Mouse (Mus musculus): ENCODE results near the gene Tnfsf8. TPM values are rescaled to one million over a fixed set of nuclear protein-coding genes. Genes with fewer than 3 reads are reported as not detected.

Tnfsf8 gene
- polyA plus RNA-seq, 1 experiment from 2014 or later = not detected

GRCm38 (mm10) chr4:63862092-63862697 is 1.0 kb upstream of the Tnfsf8 start:
- no peak overlapping the region for H3K4me3 ChIP-seq
- H3K36me3 ChIP-seq = no peaks in the 10 kb centered on the region
- H3K9me3 ChIP-seq = no peaks in the 10 kb centered on the region
- H3K9ac ChIP-seq = no peak overlapping the region
- 0 out of 2 replicates have a peak, but pooled peaks cover 2% of the 10 kb centered on the region for H3K4me1 ChIP-seq
- peaks cover 35% of the 10 kb centered on the region for H3K27me3 ChIP-seq (replicated peaks)
- 64% methylated on average over 4 of the region's 4 CpGs for WGBS
- H3K4me2 ChIP-seq = no peak overlapping the region
- no peak for ATAC-seq (ENCODE audit: extremely low read depth, insufficient number of reproducible peaks, low FRiP score, low TSS enrichment)
- no peak overlapping the region for H3K27ac ChIP-seq (replicated peaks)

GRCm38 (mm10) chr4:63860236-63860635 is 911 bp downstream of the Tnfsf8 start:
- ATAC-seq (ENCODE audit: extremely low read depth, insufficient number of reproducible peaks, low FRiP score, low TSS enrichment) = no peak
- 71% methylated on average over 5 of the region's 5 CpGs for WGBS
- no peak overlapping the region for H3K27ac ChIP-seq (replicated peaks)

GRCm38 (mm10) chr4:63859785-63860203 is 1.4 kb downstream of the Tnfsf8 start:
- 0 out of 2 replicates have a peak, but pooled peaks cover 2% of the 10 kb centered on the region for H3K4me1 ChIP-seq
- 70% methylated on average over 4 of the region's 4 CpGs for WGBS
- peaks cover 33% of the 10 kb centered on the region for H3K27me3 ChIP-seq (replicated peaks)
- ATAC-seq (ENCODE audit: extremely low read depth, insufficient number of reproducible peaks, low FRiP score, low TSS enrichment) = no peak
- H3K4me2 ChIP-seq = no peak overlapping the region
- H3K9ac ChIP-seq = no peak overlapping the region
- no peaks in the 10 kb centered on the region for H3K36me3 ChIP-seq
- H3K27ac ChIP-seq (replicated peaks) = no peak overlapping the region
- no peaks in the 10 kb centered on the region for H3K9me3 ChIP-seq
- no peak overlapping the region for H3K4me3 ChIP-seq

More at GRCm38 (mm10) chr4:63860236-63860635, 911 bp downstream of the Tnfsf8 start:
- no peaks in the 10 kb centered on the region for H3K36me3 ChIP-seq
- H3K9me3 ChIP-seq = no peaks in the 10 kb centered on the region
- no peak overlapping the region for H3K4me2 ChIP-seq
- peaks cover 35% of the 10 kb centered on the region for H3K27me3 ChIP-seq (replicated peaks)
- 0 out of 2 replicates have a peak, but pooled peaks cover 2% of the 10 kb centered on the region for H3K4me1 ChIP-seq
- no peak overlapping the region for H3K4me3 ChIP-seq
- H3K9ac ChIP-seq = no peak overlapping the region

GRCm38 (mm10) chr4:63858646-63859224 is 2.4 kb downstream of the Tnfsf8 start:
- Histone ChIP-seq H3K36me3 (no peaks in the 10 kb centered on the region), H3K4me3 (no peak overlapping the region), H3K9ac (no peak overlapping the region), H3K27me3 (replicated peaks) (peaks cover 28% of the 10 kb centered on the region; the same call in 1 of the 2 replicates), H3K9me3 (no peaks in the 10 kb centered on the region), H3K27ac (replicated peaks) (no peak overlapping the region), H3K4me1 (0 out of 2 replicates have a peak, but pooled peaks cover 2% of the 10 kb centered on the region), H3K4me2 (no peak overlapping the region)
- ATAC-seq (ENCODE audit: extremely low read depth, insufficient number of reproducible peaks, low FRiP score, low TSS enrichment) = no peak
- 81% methylated on average over 7 of the region's 7 CpGs for WGBS

GRCm38 (mm10) chr4:63856764-63857163 is 4.4 kb downstream of the Tnfsf8 start:
- H3K9ac ChIP-seq = no peak overlapping the region
- ATAC-seq (ENCODE audit: extremely low read depth, insufficient number of reproducible peaks, low FRiP score, low TSS enrichment) = no peak
- 72% methylated on average over 6 of the region's 6 CpGs for WGBS
- H3K27me3 ChIP-seq (replicated peaks) = peaks cover 24% of the 10 kb centered on the region; the same call in 1 of the 2 replicates
- H3K4me1 ChIP-seq = 0 out of 2 replicates have a peak, but pooled peaks cover 2% of the 10 kb centered on the region
- H3K27ac ChIP-seq (replicated peaks) = no peak overlapping the region
- no peaks in the 10 kb centered on the region for H3K36me3 ChIP-seq
- no peak overlapping the region for H3K4me3 ChIP-seq
- H3K9me3 ChIP-seq = no peaks in the 10 kb centered on the region
- no peak overlapping the region for H3K4me2 ChIP-seq

- no peak overlapping the region for H3K9ac ChIP-seq
- no peak for ATAC-seq (ENCODE audit: extremely low read depth, insufficient number of reproducible peaks, low FRiP score, low TSS enrichment)
- H3K4me3 ChIP-seq = no peak overlapping the region
- H3K4me2 ChIP-seq = no peak overlapping the region
- no peaks in the 10 kb centered on the region for H3K36me3 ChIP-seq
- WGBS = 63% methylated on average over 1 of the region's 1 CpGs
- peaks cover 17% of the 10 kb centered on the region; the same call in 1 of the 2 replicates for H3K27me3 ChIP-seq (replicated peaks)
- no peak overlapping the region for H3K27ac ChIP-seq (replicated peaks)
- no peaks in the 10 kb centered on the region for H3K4me1 ChIP-seq
- H3K9me3 ChIP-seq = no peaks in the 10 kb centered on the region
Observed at GRCm38 (mm10) chr4:63853782-63854386, 7.3 kb downstream of the Tnfsf8 start.

GRCm38 (mm10) chr4:63850082-63850481 is 11.1 kb downstream of the Tnfsf8 start:
- no peaks in the 10 kb centered on the region for H3K9me3 ChIP-seq
- H3K27me3 ChIP-seq (replicated peaks) = peaks cover 25% of the 10 kb centered on the region
- no peak overlapping the region for H3K4me2 ChIP-seq
- no peak overlapping the region for H3K27ac ChIP-seq (replicated peaks)
- no peak for ATAC-seq (ENCODE audit: extremely low read depth, insufficient number of reproducible peaks, low FRiP score, low TSS enrichment)
- WGBS = 68% methylated on average over 2 of the region's 2 CpGs
- H3K4me3 ChIP-seq = no peak overlapping the region
- H3K9ac ChIP-seq = no peak overlapping the region
- H3K4me1 ChIP-seq = no peaks in the 10 kb centered on the region
- H3K36me3 ChIP-seq = no peaks in the 10 kb centered on the region

- no peaks in the 10 kb centered on the region for H3K9me3 ChIP-seq
- no peak overlapping the region for H3K4me2 ChIP-seq
- no peaks in the 10 kb centered on the region for H3K4me1 ChIP-seq
- ATAC-seq (ENCODE audit: extremely low read depth, insufficient number of reproducible peaks, low FRiP score, low TSS enrichment) = no peak
- 64% methylated on average over 3 of the region's 3 CpGs for WGBS
- peaks cover 44% of the 10 kb centered on the region for H3K27me3 ChIP-seq (replicated peaks)
- no peaks in the 10 kb centered on the region for H3K36me3 ChIP-seq
- H3K27ac ChIP-seq (replicated peaks) = no peak overlapping the region
- no peak overlapping the region for H3K4me3 ChIP-seq
- H3K9ac ChIP-seq = no peak overlapping the region
Observed at GRCm38 (mm10) chr4:63846881-63847597, 14.1 kb downstream of the Tnfsf8 start.

- H3K9ac ChIP-seq = no peak overlapping the region
- 47% methylated on average over 2 of the region's 2 CpGs for WGBS
- H3K4me2 ChIP-seq = no peak overlapping the region
- H3K4me3 ChIP-seq = no peak overlapping the region
- ATAC-seq (ENCODE audit: extremely low read depth, insufficient number of reproducible peaks, low FRiP score, low TSS enrichment) = no peak
- no peak overlapping the region for H3K27ac ChIP-seq (replicated peaks)
- no peaks in the 10 kb centered on the region for H3K9me3 ChIP-seq
- peaks cover 51% of the 10 kb centered on the region for H3K27me3 ChIP-seq (replicated peaks)
- H3K4me1 ChIP-seq = no peaks in the 10 kb centered on the region
- H3K36me3 ChIP-seq = no peaks in the 10 kb centered on the region
Observed at GRCm38 (mm10) chr4:63845760-63846159, 15.4 kb downstream of the Tnfsf8 start.

GRCm38 (mm10) chr4:63843924-63844323 is 17.2 kb downstream of the Tnfsf8 start:
- Histone ChIP-seq H3K9me3 (no peaks in the 10 kb centered on the region), H3K9ac (no peak overlapping the region), H3K4me3 (no peak overlapping the region), H3K27me3 (replicated peaks) (peaks cover 49% of the 10 kb centered on the region), H3K36me3 (no peaks in the 10 kb centered on the region), H3K27ac (replicated peaks) (no peak overlapping the region), H3K4me1 (no peaks in the 10 kb centered on the region), H3K4me2 (no peak overlapping the region)
- WGBS = 27% methylated on average over 6 of the region's 6 CpGs
- ATAC-seq (ENCODE audit: extremely low read depth, insufficient number of reproducible peaks, low FRiP score, low TSS enrichment) = no peak

- 41% methylated on average over 1 of the region's 1 CpGs for WGBS
- no peak overlapping the region for H3K9ac ChIP-seq
- H3K4me1 ChIP-seq = no peaks in the 10 kb centered on the region
- no peak overlapping the region for H3K4me2 ChIP-seq
- no peak overlapping the region for H3K27ac ChIP-seq (replicated peaks)
- peaks cover 44% of the 10 kb centered on the region for H3K27me3 ChIP-seq (replicated peaks)
- no peak overlapping the region for H3K4me3 ChIP-seq
- no peaks in the 10 kb centered on the region for H3K36me3 ChIP-seq
- ATAC-seq (ENCODE audit: extremely low read depth, insufficient number of reproducible peaks, low FRiP score, low TSS enrichment) = no peak
- H3K9me3 ChIP-seq = no peaks in the 10 kb centered on the region
Observed at GRCm38 (mm10) chr4:63842278-63842677, 18.9 kb downstream of the Tnfsf8 start.

All from heart, embryonic 13.5 days (tissue).